Mouse (Mus musculus) erythroblast, embryonic 14.5 days (primary cell): Measurements from ENCODE around the gene Pla2g2c.

ENCODE experiments used
- GATA1 ChIP-seq: IDR thresholded peaks from 2 replicates; pipeline ENCODE4 v1.6.1; 2012; ENCODE audit warnings: low read length, inconsistent platforms, mixed read lengths
- TAL1 ChIP-seq: IDR thresholded peaks from 3 replicates; pipeline ENCODE4 v1.6.1; 2012; ENCODE audit warnings: low read length, inconsistent platforms, mixed read lengths

- TF ChIP-seq TAL1 (no peak), GATA1 (no peak)
Observed at GRCm38 (mm10) chr4:138680124-138680523, 44.5 kb upstream of the Pla2g2c start.
